Mouse (Mus musculus) heart, adult 2 months (tissue): ENCODE data around the gene Furin.

Source experiments
- CTCF ChIP-seq: fragments of 200-600 bp; IDR thresholded peaks from 2 replicates; pipeline ENCODE4 v1.8.1; 2022; ENCODE audit warnings: antibody characterized with exemption, mild to moderate bottlenecking, moderate library complexity
- POLR2A ChIP-seq: fragments of 200-500 bp; IDR thresholded peaks from 2 replicates; pipeline ENCODE4 v1.6.1; 2011; ENCODE audit warnings: mild to moderate bottlenecking, low read depth, low read length, control low read depth; ENCODE audit not compliant: insufficient read depth

DNA sequence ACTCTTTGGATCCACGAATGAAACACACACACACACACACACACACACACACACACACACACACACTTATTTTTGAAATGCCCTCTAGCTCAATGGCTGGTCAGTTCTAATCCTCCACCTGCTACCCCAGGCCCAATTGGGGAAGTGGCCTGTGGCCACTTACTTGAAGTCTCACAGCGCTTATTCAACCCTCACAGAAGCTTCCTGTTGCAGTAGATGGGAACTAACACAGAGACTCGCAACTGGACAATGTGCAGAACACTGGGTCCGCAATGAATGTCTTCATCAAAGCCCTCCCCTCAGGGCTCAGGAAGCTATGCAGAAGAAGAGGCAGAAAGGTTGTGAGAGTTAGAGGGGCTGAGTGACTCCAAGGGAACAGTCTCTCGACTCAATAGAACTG is 22.5 kb upstream of the Furin start:
- no peak for TF ChIP-seq CTCF
- no peak for TF ChIP-seq POLR2A
